Mouse (Mus musculus): ENCODE results near the gene Hoxa6. TPM values are rescaled to one million over a fixed set of nuclear protein-coding genes. Genes with fewer than 3 reads are reported as not detected.
A peak's percentile ranks its signal among the peaks of the same experiment; 100 is the strongest.

Hoxa6 gene
- total RNA-seq, 2 experiments from 2014 or later = 0.41 TPM; not detected in 1

- ATAC-seq (replicated peaks; ENCODE audit: poor library complexity, severe bottlenecking) = no peak
These were observed 34.3 kb upstream of the Hoxa6 start for GRCm38 (mm10) chr6:52242801-52243332.

GRCm38 (mm10) chr6:52241001-52241621 is 32.6 kb upstream of the Hoxa6 start:
- ATAC-seq (replicated peaks; ENCODE audit: poor library complexity, severe bottlenecking) = no peak

- peak; percentile 83 for ATAC-seq (replicated peaks; ENCODE audit: poor library complexity, severe bottlenecking)
These were observed 32.0 kb upstream of the Hoxa6 start, which contains the start of gene Hoxa10 for GRCm38 (mm10) chr6:52240389-52241000. Hoxa10 (minus strand) TSS chr6:52240854.

- ATAC-seq (replicated peaks; ENCODE audit: poor library complexity, severe bottlenecking) = no peak
These were observed 31.3 kb upstream of the Hoxa6 start for GRCm38 (mm10) chr6:52239625-52240388.

- ATAC-seq (replicated peaks; ENCODE audit: poor library complexity, severe bottlenecking) = no peak
These were observed 30.5 kb upstream of the Hoxa6 start for GRCm38 (mm10) chr6:52238976-52239375.

- no peak for ATAC-seq (replicated peaks; ENCODE audit: poor library complexity, severe bottlenecking)
These were observed 29.6 kb upstream of the Hoxa6 start for GRCm38 (mm10) chr6:52238155-52238545.

GRCm38 (mm10) chr6:52237346-52238154 is 29.0 kb upstream of the Hoxa6 start:
- no peak for ATAC-seq (replicated peaks; ENCODE audit: poor library complexity, severe bottlenecking)

- no peak for ATAC-seq (replicated peaks; ENCODE audit: poor library complexity, severe bottlenecking)
These were observed 28.3 kb upstream of the Hoxa6 start for GRCm38 (mm10) chr6:52236806-52237205.

- ATAC-seq (replicated peaks; ENCODE audit: poor library complexity, severe bottlenecking) = no peak
These were observed 27.3 kb upstream of the Hoxa6 start for GRCm38 (mm10) chr6:52235866-52236265.

- no peak for ATAC-seq (replicated peaks; ENCODE audit: poor library complexity, severe bottlenecking)
These were observed 26.7 kb upstream of the Hoxa6 start for GRCm38 (mm10) chr6:52235267-52235666.

GRCm38 (mm10) chr6:52234428-52235140 is 26.1 kb upstream of the Hoxa6 start:
- 0 out of 2 replicates have a peak, but pooled peaks have one; percentile 2 for ATAC-seq (replicated peaks; ENCODE audit: poor library complexity, severe bottlenecking)

- peak; percentile 55 for ATAC-seq (replicated peaks; ENCODE audit: poor library complexity, severe bottlenecking)
These were observed 25.3 kb upstream of the Hoxa6 start for GRCm38 (mm10) chr6:52233546-52234427.

- no peak for ATAC-seq (replicated peaks; ENCODE audit: poor library complexity, severe bottlenecking)
These were observed 24.5 kb upstream of the Hoxa6 start for GRCm38 (mm10) chr6:52232984-52233545.

- ATAC-seq (replicated peaks; ENCODE audit: poor library complexity, severe bottlenecking) = no peak
These were observed 24.0 kb upstream of the Hoxa6 start for GRCm38 (mm10) chr6:52232568-52232965.

- ATAC-seq (replicated peaks; ENCODE audit: poor library complexity, severe bottlenecking) = no peak
These were observed 23.5 kb upstream of the Hoxa6 start for GRCm38 (mm10) chr6:52231885-52232567.

- ATAC-seq (replicated peaks; ENCODE audit: poor library complexity, severe bottlenecking) = no peak
These were observed 22.1 kb upstream of the Hoxa6 start, which contains the start of gene Hoxa9 for GRCm38 (mm10) chr6:52230516-52231165. Hoxa9 (minus strand) TSS chr6:52231089.
